Mouse (Mus musculus): ENCODE measurements around the gene Lbh. TPM values are rescaled to one million over a fixed set of nuclear protein-coding genes. Genes with fewer than 3 reads are reported as not detected.

Lbh gene
- total RNA-seq (2021): 10 to 100 TPM; 46.5 to 47.0 TPM
- long read RNA-seq, partial matches to known transcripts: 0 of 11 reads
- long read RNA-seq, other reads (novel, unspliced or antisense): 9 of 11 reads

- DNase-seq (ENCODE audit: low spot score in 2 of 2): peak; percentile 96 to 97
These were observed at the start of gene Lbh for GRCm38 (mm10) chr17:72918053-72918452. Lbh (plus strand) TSS chr17:72918305.

- no peak for DNase-seq (ENCODE audit: low spot score in 2 of 2)
These were observed 39.1 kb upstream of the Lbh start for GRCm38 (mm10) chr17:72878979-72879378.

- no peak for DNase-seq (ENCODE audit: low spot score in 2 of 2)
These were observed 37.9 kb upstream of the Lbh start for GRCm38 (mm10) chr17:72880156-72880555.

GRCm38 (mm10) chr17:72881051-72881450, 37.1 kb upstream of the Lbh start:
- no peak for DNase-seq (ENCODE audit: low spot score in 2 of 2)

GRCm38 (mm10) chr17:72881804-72882203, 36.3 kb upstream of the Lbh start:
- no peak for DNase-seq (ENCODE audit: low spot score in 2 of 2)

- DNase-seq (ENCODE audit: low spot score in 2 of 2): peak; percentile 80 to 84
These were observed 28.3 kb upstream of the Lbh start for GRCm38 (mm10) chr17:72889556-72890397.

- DNase-seq (ENCODE audit: low spot score in 2 of 2): peak in 1 of 2 experiments; percentile 24
These were observed 27.7 kb upstream of the Lbh start for GRCm38 (mm10) chr17:72890398-72890898.

- no peak for DNase-seq (ENCODE audit: low spot score in 2 of 2)
These were observed 26.5 kb upstream of the Lbh start for GRCm38 (mm10) chr17:72891556-72891955.

GRCm38 (mm10) chr17:72895506-72895905, 22.6 kb upstream of the Lbh start:
- no peak for DNase-seq (ENCODE audit: low spot score in 2 of 2)

- DNase-seq (ENCODE audit: low spot score in 2 of 2): no peak
These were observed 21.0 kb upstream of the Lbh start for GRCm38 (mm10) chr17:72897076-72897475.

- DNase-seq (ENCODE audit: low spot score in 2 of 2): no peak
These were observed 20.1 kb upstream of the Lbh start for GRCm38 (mm10) chr17:72897961-72898360.

GRCm38 (mm10) chr17:72898775-72899174, 19.3 kb upstream of the Lbh start:
- DNase-seq (ENCODE audit: low spot score in 2 of 2): no peak

- DNase-seq (ENCODE audit: low spot score in 2 of 2): no peak
These were observed 17.1 kb upstream of the Lbh start for GRCm38 (mm10) chr17:72901021-72901420.

GRCm38 (mm10) chr17:72901705-72902104, 16.4 kb upstream of the Lbh start:
- DNase-seq (ENCODE audit: low spot score in 2 of 2): no peak

- peak in 1 of 2 experiments; percentile 2 for DNase-seq (ENCODE audit: low spot score in 2 of 2)
These were observed 14.8 kb upstream of the Lbh start for GRCm38 (mm10) chr17:72903321-72903720.

- peak in 1 of 2 experiments; percentile 5 for DNase-seq (ENCODE audit: low spot score in 2 of 2)
These were observed 14.1 kb upstream of the Lbh start for GRCm38 (mm10) chr17:72903921-72904421.

GRCm38 (mm10) chr17:72904873-72905272, 13.2 kb upstream of the Lbh start:
- peak in 1 of 2 experiments; percentile 1 for DNase-seq (ENCODE audit: low spot score in 2 of 2)

GRCm38 (mm10) chr17:72906231-72906896, 11.7 kb upstream of the Lbh start:
- peak in 1 of 2 experiments; percentile 1 for DNase-seq (ENCODE audit: low spot score in 2 of 2)

- peak in 1 of 2 experiments; percentile 2 for DNase-seq (ENCODE audit: low spot score in 2 of 2)
These were observed 10.9 kb upstream of the Lbh start for GRCm38 (mm10) chr17:72907211-72907610.

- DNase-seq (ENCODE audit: low spot score in 2 of 2): peak in 1 of 2 experiments; percentile 1
These were observed 10.3 kb upstream of the Lbh start for GRCm38 (mm10) chr17:72907777-72908176.

- DNase-seq (ENCODE audit: low spot score in 2 of 2): peak in 1 of 2 experiments; percentile 1
These were observed 9.5 kb upstream of the Lbh start for GRCm38 (mm10) chr17:72908561-72908960.

Data from layer of hippocampus, postnatal 10 days (tissue).